Mouse (Mus musculus): Measurements from ENCODE around the gene Ash1l. TPM values are rescaled to one million over a fixed set of nuclear protein-coding genes. Genes with fewer than 3 reads are reported as not detected.

The Ash1l gene
- total RNA-seq, 2 experiments from 2014 or later, result 88.9 to 94.5 TPM

DNA sequence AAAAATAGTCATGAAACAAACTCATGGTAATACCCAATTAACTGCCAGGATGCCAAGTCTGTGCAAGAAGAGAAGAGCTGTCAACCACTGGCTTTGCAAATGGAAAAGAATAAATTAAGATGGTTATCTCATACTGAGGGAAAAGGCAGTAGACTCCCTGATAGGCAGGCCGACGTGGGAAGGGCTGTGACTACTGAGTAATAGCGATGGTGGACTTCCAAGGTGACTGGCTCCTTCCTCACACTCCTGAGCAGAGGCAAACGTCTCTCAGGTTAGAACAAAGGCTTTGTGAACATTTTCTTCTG, 152.8 kb downstream of the Ash1l start:
- DNase-seq (ENCODE audit: low spot score in 2 of 2), result no peak
- Histone ChIP-seq H3K4me3 (no peak overlapping the region), H3K27ac (no peak overlapping the region)
- no peak for TF ChIP-seq CTCF (conservative IDR thresholded peaks at IDR 0.05)

GRCm38 (mm10) chr3:89106881-89107280, 156.5 kb downstream of the Ash1l start:
- no peak for DNase-seq (ENCODE audit: low spot score in 2 of 2)
- H3K27ac ChIP-seq, result no peak overlapping the region
- no peak for TF ChIP-seq CTCF (conservative IDR thresholded peaks at IDR 0.05)
- H3K4me3 ChIP-seq, result no peak overlapping the region

DNA sequence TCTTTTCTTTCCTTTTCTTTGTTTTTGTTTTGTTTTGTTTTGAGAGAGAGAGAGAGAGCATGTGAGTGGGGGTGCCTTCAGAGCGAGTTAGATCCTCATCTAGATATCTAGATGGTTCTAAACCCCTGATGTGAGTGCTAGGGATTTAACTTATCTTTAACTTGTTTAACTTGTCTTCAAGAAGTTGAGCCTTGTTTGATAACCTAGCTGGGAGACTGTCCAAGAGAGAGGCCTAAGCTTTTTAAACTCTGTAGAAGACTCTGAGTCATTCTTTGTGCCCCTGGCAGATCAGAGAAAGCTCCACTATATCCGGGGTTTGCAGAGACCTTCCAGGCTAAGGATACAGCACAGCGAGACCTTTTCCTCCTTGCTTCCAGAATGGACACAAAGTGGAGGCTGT, 157.1 kb downstream of the Ash1l start:
- H3K4me3 ChIP-seq, result no peak overlapping the region
- no peak for TF ChIP-seq CTCF (conservative IDR thresholded peaks at IDR 0.05)
- no peak for DNase-seq (ENCODE audit: low spot score in 2 of 2)

GRCm38 (mm10) chr3:89108146-89108545, 157.7 kb downstream of the Ash1l start:
- no peak for DNase-seq (ENCODE audit: low spot score in 2 of 2)
- H3K4me3 ChIP-seq, result no peak overlapping the region
- no peak for TF ChIP-seq CTCF (conservative IDR thresholded peaks at IDR 0.05)
- H3K27ac ChIP-seq, result no peak overlapping the region

More for the DNA sequence above, 157.1 kb downstream of the Ash1l start:
- H3K27ac ChIP-seq, result no peak overlapping the region

DNA sequence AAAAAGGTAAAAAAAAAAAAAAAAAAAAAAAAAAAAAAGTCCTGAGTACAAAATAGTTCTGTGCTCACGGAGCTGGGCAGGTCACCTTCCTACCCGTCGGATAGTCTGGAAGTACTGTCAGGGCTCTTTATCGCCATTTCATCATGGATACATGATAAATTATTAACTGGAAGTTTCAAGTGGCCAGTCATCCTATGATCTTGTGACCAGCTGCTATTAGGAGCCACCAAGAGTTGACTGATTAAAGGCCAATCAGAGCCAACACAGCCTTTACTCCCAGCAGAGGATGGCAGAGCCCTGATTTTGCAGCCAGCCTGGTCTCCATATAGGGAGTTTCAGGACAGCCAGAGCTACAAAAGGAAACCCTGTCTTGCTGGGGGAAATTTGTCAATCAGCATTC, 162.6 kb downstream of the Ash1l start:
- no peak for DNase-seq (ENCODE audit: low spot score in 2 of 2)
- Histone ChIP-seq H3K27ac (no peak overlapping the region), H3K4me3 (no peak overlapping the region)
- TF ChIP-seq CTCF (conservative IDR thresholded peaks at IDR 0.05), result no peak

DNA sequence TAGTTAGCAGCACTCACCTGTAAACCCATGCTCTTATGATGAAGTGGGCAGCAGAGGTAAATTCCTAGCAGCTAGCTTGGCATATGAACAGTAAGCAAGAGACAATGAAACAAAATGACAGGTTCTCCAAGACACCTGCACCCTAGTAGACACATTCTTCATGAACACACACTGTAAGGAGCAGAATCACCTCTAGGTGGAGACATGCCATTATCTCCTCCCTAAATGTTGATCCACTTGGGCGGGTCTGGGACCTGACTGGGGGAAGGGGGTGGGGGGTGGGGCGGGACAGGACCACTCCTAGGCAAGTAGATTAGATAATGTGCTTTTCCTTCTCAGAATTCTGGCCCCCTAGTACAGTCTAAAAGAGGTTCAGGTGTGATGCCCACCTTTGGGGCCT, 165.1 kb downstream of the Ash1l start:
- peak; percentile 74 for TF ChIP-seq CTCF (conservative IDR thresholded peaks at IDR 0.05)
- Histone ChIP-seq H3K4me3 (no peak overlapping the region), H3K27ac (no peak overlapping the region)
- no peak for DNase-seq (ENCODE audit: low spot score in 2 of 2)

- no peak for DNase-seq (ENCODE audit: low spot score in 2 of 2)
- no peak for TF ChIP-seq CTCF (conservative IDR thresholded peaks at IDR 0.05)
- H3K4me3 ChIP-seq, result no peak overlapping the region
- H3K27ac ChIP-seq, result no peak overlapping the region
Measured at GRCm38 (mm10) chr3:89123313-89123712, 172.9 kb downstream of the Ash1l start.

- DNase-seq (ENCODE audit: low spot score in 2 of 2), result no peak
- TF ChIP-seq CTCF (conservative IDR thresholded peaks at IDR 0.05), result no peak
- H3K27ac ChIP-seq, result no peak overlapping the region
- no peak overlapping the region for H3K4me3 ChIP-seq
Measured at GRCm38 (mm10) chr3:89124241-89124640, 173.8 kb downstream of the Ash1l start.

DNA sequence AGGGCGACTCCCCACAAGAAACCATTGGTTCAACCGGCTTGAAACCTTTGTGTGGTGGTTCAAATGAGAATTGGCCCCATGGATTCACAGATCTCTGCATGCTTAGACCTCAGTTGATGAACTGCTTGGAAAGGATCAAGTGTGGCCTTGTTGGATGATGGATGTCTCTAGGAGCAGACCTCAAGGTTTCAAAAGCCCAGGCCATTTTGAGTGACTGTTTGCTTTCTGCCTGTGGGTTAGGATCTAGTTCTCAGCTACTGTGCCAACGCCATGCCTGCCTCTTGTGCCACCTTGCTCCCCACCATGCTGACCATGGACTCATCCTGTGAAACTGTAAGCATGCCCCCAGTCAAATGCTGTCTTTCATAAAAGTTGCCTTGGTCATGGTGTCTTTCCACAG, 175.6 kb downstream of the Ash1l start:
- no peak for TF ChIP-seq CTCF (conservative IDR thresholded peaks at IDR 0.05)
- H3K27ac ChIP-seq, result no peak overlapping the region
- no peak for DNase-seq (ENCODE audit: low spot score in 2 of 2)
- H3K4me3 ChIP-seq, result no peak overlapping the region

Other genes starting within 250 kb of the Ash1l start
- gene Rit1, start 233.8 kb upstream of the Ash1l start, total RNA-seq (2021), result 10 to 100 TPM; 40.8 to 44.2 TPM
- 100 to 1,000 TPM; 473 to 514 TPM for gene Syt11, start 175.5 kb upstream of the Ash1l start, total RNA-seq (2021)
- 10 to 100 TPM; 45.0 to 49.7 TPM for gene Gon4l, start 115.4 kb upstream of the Ash1l start, total RNA-seq (2021)
- 10 to 100 TPM; 22.5 to 25.0 TPM for gene Msto1, start 36.6 kb upstream of the Ash1l start, total RNA-seq (2021)
- 100 to 1,000 TPM; 107 to 108 TPM for gene Dap3, start 559 bp downstream of the Ash1l start, total RNA-seq (2021)
- gene Rusc1, start 142.7 kb downstream of the Ash1l start, total RNA-seq (2021), result 100 to 1,000 TPM; 136 to 139 TPM
- under 1 TPM in 1 of 2 experiments, not detected in 1; 0.18 TPM for gene Gm43738, start 150.5 kb downstream of the Ash1l start, total RNA-seq (2021)
- gene Fdps, start 151.3 kb downstream of the Ash1l start, total RNA-seq (2021), result 10 to 100 TPM; 72.5 to 78.4 TPM
- not detected for gene Pklr, start 185.5 kb downstream of the Ash1l start, total RNA-seq (2021)
- gene Hcn3, start 209.6 kb downstream of the Ash1l start, total RNA-seq (2021), result 10 to 100 TPM; 10.2 to 13.3 TPM
- 10 to 100 TPM; 47.8 to 56.1 TPM for gene Clk2, start 214.2 kb downstream of the Ash1l start, total RNA-seq (2021)
- 10 to 100 TPM; 67.1 to 69.0 TPM for gene Scamp3, start 226.9 kb downstream of the Ash1l start, total RNA-seq (2021)
- gene Fam189b, start 232.5 kb downstream of the Ash1l start, total RNA-seq (2021), result 10 to 100 TPM; 61.6 to 61.7 TPM

Data from layer of hippocampus, adult 2 months (tissue).